Comparison of ENCODE assay signal across 8 mouse cellular contexts in the genomic region with DNA sequence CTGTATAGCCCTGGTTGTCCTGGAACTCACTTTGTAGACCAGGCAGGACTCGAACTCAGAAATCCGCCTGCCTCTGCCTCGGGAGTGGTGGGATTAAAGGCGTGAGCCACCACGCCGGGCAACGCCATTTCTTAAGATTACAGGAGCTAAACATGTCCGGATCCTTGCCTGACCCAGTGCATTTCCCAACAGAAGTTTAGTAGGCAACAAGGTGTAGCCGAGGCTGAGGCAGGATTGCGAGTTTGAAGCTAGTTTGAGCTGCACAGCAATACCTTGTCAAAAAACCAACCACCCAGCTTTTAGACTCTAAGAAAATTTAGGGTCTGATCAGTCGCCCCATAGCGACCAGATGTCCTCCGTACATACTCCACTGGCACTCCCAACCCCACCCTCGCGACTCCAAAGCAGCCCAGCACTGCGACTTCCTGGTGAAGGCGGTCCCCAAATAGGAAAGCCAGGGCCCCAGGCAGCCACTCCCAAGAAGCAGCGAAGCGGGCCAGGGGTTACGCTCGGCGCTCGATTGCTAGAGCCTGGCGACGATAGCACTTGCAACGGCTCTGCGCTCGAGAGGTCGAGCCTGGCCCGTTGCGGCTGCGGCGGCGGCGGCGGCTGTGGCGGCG. TPM values are rescaled to one million over a fixed set of nuclear protein-coding genes. Genes with fewer than 3 reads are reported as not detected.
DNase-seq lines count a peak whose midpoint lies in the region; ATAC-seq and TF ChIP-seq lines count a peak whose summit lies in the region.

A gene (plus strand): TSS at position 584 of the 620 bp plus-strand sequence.
A gene (plus strand): TSS at position 597 of the 620 bp plus-strand sequence.

- H3K27me3 ChIP-seq in embryonic facial prominence, embryonic 15.5 days, result no peaks in the 10 kb centered on the region
- H3K27me3 ChIP-seq in limb, embryonic 15.5 days, result no peaks in the 10 kb centered on the region

- 0 out of 2 replicates have a peak, but pooled peaks have one; percentile 42 for TF ChIP-seq POLR2A in bone marrow, adult 2 months (IDR thresholded peaks at IDR 0.05; ENCODE audit: borderline replicate concordance, control insufficient read depth, low read depth, low read length)

- H3K4me1 ChIP-seq in bone marrow, adult 2 months (ENCODE audit: control insufficient read depth, insufficient read depth, low read length), result no peaks in the 10 kb centered on the region
- H3K4me1 ChIP-seq in embryonic facial prominence, embryonic 15.5 days, result peaks cover 19% of the 10 kb centered on the region
- peaks cover 11% of the 10 kb centered on the region; the same call in 1 of the 2 replicates for H3K4me1 ChIP-seq in limb, embryonic 15.5 days

- TF ChIP-seq CTCF in bone marrow, adult 2 months (IDR thresholded peaks at IDR 0.05; ENCODE audit: control insufficient read depth, insufficient read depth, low read length), result no peak

- peaks cover 5% of the 10 kb centered on the region for H3K36me3 ChIP-seq in embryonic facial prominence, embryonic 15.5 days
- peaks cover 4% of the 10 kb centered on the region for H3K36me3 ChIP-seq in limb, embryonic 15.5 days

- peak within 1 kb of the TSS; percentile 92 for H3K4me3 ChIP-seq in bone marrow, adult 2 months (replicated peaks; ENCODE audit: control insufficient read depth, low read depth, low read length)
- H3K4me3 ChIP-seq in embryonic facial prominence, embryonic 15.5 days (replicated peaks), result peak within 1 kb of the TSS; percentile 97
- H3K4me3 ChIP-seq in limb, embryonic 15.5 days, result peak within 1 kb of the TSS; percentile 70

- H3K9me3 ChIP-seq in embryonic facial prominence, embryonic 15.5 days (replicated peaks), result no peaks in the 10 kb centered on the region
- no peaks in the 10 kb centered on the region for H3K9me3 ChIP-seq in limb, embryonic 15.5 days

- 4% methylated on average over 38 of the region's 38 CpGs for WGBS in bone marrow, adult 2 months
- 6% methylated on average over 38 of the region's 38 CpGs for WGBS in embryonic facial prominence, embryonic 15.5 days
- WGBS in limb, embryonic 15.5 days, result 4% methylated on average over 38 of the region's 38 CpGs

- peak; percentile 94 for DNase-seq in A20 (ENCODE audit: low read depth, low spot score)
- DNase-seq in heart, adult 8-10 months (ENCODE audit: low spot score), result peak; percentile 96
- DNase-seq in kidney, adult 9 months, result peak; percentile 97
- DNase-seq in monocyte, adult 2 months (ENCODE audit: low read depth in 1 of 2, low spot score in 2 of 2), result peak; percentile 84 to 88
- DNase-seq in spleen, postnatal 36 days (ENCODE audit: low spot score in 2 of 2), result peak; percentile 92 to 93

- peak within 1 kb of the TSS; percentile 92 for H3K27ac ChIP-seq in bone marrow, adult 2 months (ENCODE audit: control insufficient read depth, insufficient read depth, low read depth, low read length, poor library complexity)
- peak within 1 kb of the TSS; percentile 95 for H3K27ac ChIP-seq in embryonic facial prominence, embryonic 15.5 days (replicated peaks)
- peak within 1 kb of the TSS; percentile 93 for H3K27ac ChIP-seq in limb, embryonic 15.5 days

- ATAC-seq in embryonic facial prominence, embryonic 15.5 days (ENCODE audit: insufficient number of reproducible peaks, low FRiP score, low TSS enrichment, low read depth), result peak; percentile 92
- ATAC-seq in limb, embryonic 15.5 days (ENCODE audit: insufficient number of reproducible peaks, low FRiP score, low TSS enrichment, low read depth), result peak; percentile 93

- peak within 1 kb of the TSS; percentile 62 for H3K4me2 ChIP-seq in embryonic facial prominence, embryonic 15.5 days (replicated peaks)
- H3K4me2 ChIP-seq in limb, embryonic 15.5 days, result peak within 1 kb of the TSS; percentile 52

- H3K9ac ChIP-seq in embryonic facial prominence, embryonic 15.5 days, result peak within 1 kb of the TSS; percentile 87
- H3K9ac ChIP-seq in limb, embryonic 15.5 days, result peak within 1 kb of the TSS; percentile 61

RNA-seq across cellular contexts. Expression of the first gene that starts in this region (rescaled TPM):
- polyA plus RNA-seq in bone marrow, adult 2 months (2011; ENCODE audit: insufficient read depth, insufficient read length, low replicate concordance, missing spikeins), result 17.5 and 20.0 TPM in 2 replicates
- polyA plus RNA-seq in embryonic facial prominence, embryonic 15.5 days (2015; fragmentation: Nextera tagmentation; extraction: Ambion mirVana), result 35.7 and 42.3 TPM in 2 replicates
- 10 to 100 TPM; 22.9 to 30.2 (median 27.5) TPM for total RNA-seq in heart, adult 8-10 months (2022)
- polyA plus RNA-seq in limb, embryonic 15.5 days (2015; fragmentation: Nextera tagmentation; extraction: Ambion mirVana), result 40.1 and 41.8 TPM in 2 replicates

RNA-seq across cellular contexts. Expression of the second gene that starts in this region (rescaled TPM):
- polyA plus RNA-seq in bone marrow, adult 2 months (2011; ENCODE audit: insufficient read depth, insufficient read length, low replicate concordance, missing spikeins), result 1.7 TPM in 1 of 2 replicates, not detected in the other
- 0.79 and 2.2 TPM in 2 replicates for polyA plus RNA-seq in embryonic facial prominence, embryonic 15.5 days (2015; fragmentation: Nextera tagmentation; extraction: Ambion mirVana)
- 10 to 100 TPM in 2 of 4 experiments, 1 to 10 TPM in 2; 8.9 to 13.3 (median 10.7) TPM for total RNA-seq in heart, adult 8-10 months (2022)
- polyA plus RNA-seq in limb, embryonic 15.5 days (2015; fragmentation: Nextera tagmentation; extraction: Ambion mirVana), result 2.3 and 3.4 TPM in 2 replicates

Comparison
In these comparisons a context has a peak if more than half of its experiments do, and no peak if none do; other contexts are left out.
1. Peak in every context shown above with its lines: DNase-seq, ATAC-seq, H3K4me3 ChIP-seq and H3K27ac ChIP-seq.